Mouse (Mus musculus): Measurements from ENCODE around the gene Cgrrf1. TPM values are rescaled to one million over a fixed set of nuclear protein-coding genes. Genes with fewer than 3 reads are reported as not detected.

Cgrrf1 gene
- polyA plus RNA-seq, 1 experiment from 2014 or later: 31.5 TPM

- WGBS: 9% methylated on average over 40 of the region's 40 CpGs
- DNase-seq (ENCODE audit: low spot score): no peak
- Histone ChIP-seq H3K27me3 (ENCODE audit: low read depth, poor library complexity, severe bottlenecking) (no peaks in the 10 kb centered on the region), H3K4me3 (peak overlapping the region; percentile 95), H3K4me1 (peaks cover 11% of the 10 kb centered on the region), H3K36me3 (no peaks in the 10 kb centered on the region), H3K27ac (peak overlapping the region; percentile 91), H3K9me3 (replicated peaks) (no peaks in the 10 kb centered on the region)
These were observed 688 bp downstream of the Cgrrf1 start for GRCm38 (mm10) chr14:46832354-46833272.

GRCm38 (mm10) chr14:46839326-46839725 is 7.4 kb downstream of the Cgrrf1 start:
- H3K36me3 ChIP-seq: peaks cover 41% of the 10 kb centered on the region
- H3K4me1 ChIP-seq: no peaks in the 10 kb centered on the region
- H3K4me3 ChIP-seq: no peak overlapping the region
- no peaks in the 10 kb centered on the region for H3K27me3 ChIP-seq (ENCODE audit: low read depth, poor library complexity, severe bottlenecking)
- H3K27ac ChIP-seq: no peak overlapping the region
- no peaks in the 10 kb centered on the region for H3K9me3 ChIP-seq (replicated peaks)
- WGBS: 72% methylated on average over 4 of the region's 4 CpGs
- DNase-seq (ENCODE audit: low spot score): no peak

- Histone ChIP-seq H3K36me3 (peaks cover 69% of the 10 kb centered on the region), H3K4me1 (no peaks in the 10 kb centered on the region), H3K27me3 (ENCODE audit: low read depth, poor library complexity, severe bottlenecking) (no peaks in the 10 kb centered on the region), H3K9me3 (replicated peaks) (no peaks in the 10 kb centered on the region), H3K27ac (no peak overlapping the region), H3K4me3 (no peak overlapping the region)
- 94% methylated on average over 11 of the region's 11 CpGs for WGBS
- DNase-seq (ENCODE audit: low spot score): no peak
These were observed 13.8 kb downstream of the Cgrrf1 start for GRCm38 (mm10) chr14:46845706-46846105.

GRCm38 (mm10) chr14:46848063-46848590 is 16.2 kb downstream of the Cgrrf1 start:
- Histone ChIP-seq H3K4me1 (no peaks in the 10 kb centered on the region), H3K27me3 (ENCODE audit: low read depth, poor library complexity, severe bottlenecking) (no peaks in the 10 kb centered on the region), H3K4me3 (no peak overlapping the region), H3K36me3 (peaks cover 46% of the 10 kb centered on the region), H3K9me3 (replicated peaks) (no peaks in the 10 kb centered on the region), H3K27ac (no peak overlapping the region)
- DNase-seq (ENCODE audit: low spot score): no peak
- WGBS: 89% methylated on average over 4 of the region's 4 CpGs

- Histone ChIP-seq H3K27ac (no peak overlapping the region), H3K9me3 (replicated peaks) (no peaks in the 10 kb centered on the region), H3K4me1 (no peaks in the 10 kb centered on the region), H3K36me3 (peaks cover 43% of the 10 kb centered on the region), H3K4me3 (no peak overlapping the region), H3K27me3 (ENCODE audit: low read depth, poor library complexity, severe bottlenecking) (no peaks in the 10 kb centered on the region)
- no peak for DNase-seq (ENCODE audit: low spot score)
- 87% methylated on average over 5 of the region's 5 CpGs for WGBS
These were observed 16.8 kb downstream of the Cgrrf1 start for GRCm38 (mm10) chr14:46848736-46849135.

GRCm38 (mm10) chr14:46849769-46850168 is 17.8 kb downstream of the Cgrrf1 start:
- Histone ChIP-seq H3K27ac (no peak overlapping the region), H3K36me3 (peaks cover 41% of the 10 kb centered on the region), H3K27me3 (ENCODE audit: low read depth, poor library complexity, severe bottlenecking) (no peaks in the 10 kb centered on the region), H3K9me3 (replicated peaks) (no peaks in the 10 kb centered on the region), H3K4me1 (no peaks in the 10 kb centered on the region), H3K4me3 (no peak overlapping the region)
- WGBS: 96% methylated on average over 1 of the region's 1 CpGs
- no peak for DNase-seq (ENCODE audit: low spot score)

GRCm38 (mm10) chr14:46853677-46854076 is 21.8 kb downstream of the Cgrrf1 start:
- WGBS: 89% methylated on average over 11 of the region's 11 CpGs
- no peaks in the 10 kb centered on the region for H3K27me3 ChIP-seq (ENCODE audit: low read depth, poor library complexity, severe bottlenecking)
- no peak overlapping the region for H3K27ac ChIP-seq
- no peaks in the 10 kb centered on the region for H3K9me3 ChIP-seq (replicated peaks)
- DNase-seq (ENCODE audit: low spot score): no peak
- H3K4me3 ChIP-seq: no peak overlapping the region
- no peaks in the 10 kb centered on the region for H3K4me1 ChIP-seq
- H3K36me3 ChIP-seq: peaks cover 25% of the 10 kb centered on the region

GRCm38 (mm10) chr14:46862922-46863321 is 31.0 kb downstream of the Cgrrf1 start:
- H3K4me3 ChIP-seq: no peak overlapping the region
- no peaks in the 10 kb centered on the region for H3K4me1 ChIP-seq
- no peaks in the 10 kb centered on the region for H3K9me3 ChIP-seq (replicated peaks)
- 0 out of 2 replicates have a peak, but pooled peaks cover 11% of the 10 kb centered on the region for H3K36me3 ChIP-seq
- no peak overlapping the region for H3K27ac ChIP-seq
- WGBS: 92% methylated on average over 5 of the region's 5 CpGs
- no peak for DNase-seq (ENCODE audit: low spot score)
- H3K27me3 ChIP-seq (ENCODE audit: low read depth, poor library complexity, severe bottlenecking): no peaks in the 10 kb centered on the region

- DNase-seq (ENCODE audit: low spot score): peak; percentile 58
- Histone ChIP-seq H3K27ac (no peak overlapping the region), H3K9me3 (replicated peaks) (no peaks in the 10 kb centered on the region), H3K4me1 (peaks cover 47% of the 10 kb centered on the region), H3K36me3 (no peaks in the 10 kb centered on the region), H3K27me3 (ENCODE audit: low read depth, poor library complexity, severe bottlenecking) (no peaks in the 10 kb centered on the region), H3K4me3 (no peak overlapping the region)
- WGBS: 5% methylated on average over 10 of the region's 10 CpGs
These were observed 49.0 kb downstream of the Cgrrf1 start for GRCm38 (mm10) chr14:46880935-46881334.

GRCm38 (mm10) chr14:46881581-46882430 is 49.9 kb downstream of the Cgrrf1 start:
- H3K9me3 ChIP-seq (replicated peaks): no peaks in the 10 kb centered on the region
- DNase-seq (ENCODE audit: low spot score): peak; percentile 72
- H3K36me3 ChIP-seq: no peaks in the 10 kb centered on the region
- no peaks in the 10 kb centered on the region for H3K27me3 ChIP-seq (ENCODE audit: low read depth, poor library complexity, severe bottlenecking)
- peak overlapping the region; percentile 76 for H3K4me3 ChIP-seq
- H3K27ac ChIP-seq: peak overlapping the region; percentile 89
- WGBS: 4% methylated on average over 40 of the region's 40 CpGs
- H3K4me1 ChIP-seq: peaks cover 51% of the 10 kb centered on the region

GRCm38 (mm10) chr14:46882431-46883067 is 50.6 kb downstream of the Cgrrf1 start, which contains the start of gene Samd4:
Gene Samd4 (plus strand): TSS chr14:46882854.
- 1% methylated on average over 53 of the region's 54 CpGs for WGBS
- Histone ChIP-seq H3K4me1 (peaks cover 51% of the 10 kb centered on the region), H3K36me3 (no peaks in the 10 kb centered on the region), H3K4me3 (peak within 1 kb of the TSS; percentile 76), H3K27me3 (ENCODE audit: low read depth, poor library complexity, severe bottlenecking) (no peaks in the 10 kb centered on the region), H3K9me3 (replicated peaks) (no peaks in the 10 kb centered on the region), H3K27ac (peak within 1 kb of the TSS; percentile 89)
- DNase-seq (ENCODE audit: low spot score): peak; percentile 89

GRCm38 (mm10) chr14:46883068-46883870 is 51.3 kb downstream of the Cgrrf1 start:
- H3K27ac ChIP-seq: peak overlapping the region; percentile 89
- H3K4me1 ChIP-seq: peaks cover 51% of the 10 kb centered on the region
- H3K27me3 ChIP-seq (ENCODE audit: low read depth, poor library complexity, severe bottlenecking): no peaks in the 10 kb centered on the region
- DNase-seq (ENCODE audit: low spot score): peak; percentile 78
- under 1% methylated on average over 69 of the region's 70 CpGs for WGBS
- no peaks in the 10 kb centered on the region for H3K9me3 ChIP-seq (replicated peaks)
- peak overlapping the region; percentile 76 for H3K4me3 ChIP-seq
- no peaks in the 10 kb centered on the region for H3K36me3 ChIP-seq
